Comparison of ENCODE assay signal across 9 mouse cellular contexts in the genomic region with DNA sequence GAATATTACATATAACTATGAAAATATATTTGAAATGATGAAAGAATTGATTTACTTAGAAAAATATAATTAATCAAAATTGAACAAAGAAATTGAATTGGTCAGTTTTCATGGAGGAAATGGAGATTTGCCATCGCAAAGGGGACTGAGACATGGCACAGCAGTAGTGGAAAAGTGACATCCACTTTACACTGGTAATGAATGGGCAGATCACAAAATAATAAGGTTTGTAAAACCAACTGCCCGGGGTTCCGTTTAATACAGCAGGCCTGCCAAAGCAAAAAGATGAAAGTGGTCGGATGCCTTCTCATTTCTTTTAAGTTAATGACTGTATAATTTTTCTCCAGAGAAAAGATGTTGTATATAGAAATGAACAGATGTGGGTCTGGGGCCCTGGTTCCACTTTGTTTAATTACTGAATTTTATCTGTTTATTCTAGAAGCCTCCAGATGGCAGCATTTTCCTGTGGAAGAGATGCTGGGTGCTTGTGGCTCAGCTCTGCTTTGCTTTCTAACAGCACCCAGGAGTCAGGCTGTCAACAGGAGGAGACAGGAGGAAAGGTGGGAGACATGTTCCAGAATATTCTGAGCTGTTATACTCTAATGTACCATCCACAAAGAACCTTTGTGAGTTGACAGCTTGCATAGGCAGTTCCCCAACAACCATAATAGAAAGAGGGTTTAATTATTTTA.
DNase-seq lines count a peak whose midpoint lies in the region; ATAC-seq lines count a peak whose summit lies in the region.
"Had no signal": no experiment of that assay in that cellular context is flagged by ENCODE, and none has a peak within 500 bp of the region (broad histone marks: within the 10 kb centered on the region; RNA-seq: fewer than 3 reads in every experiment).

No protein-coding gene starts in this region.

- H3K4me2 ChIP-seq in heart, embryonic 11.5 days, result no peak overlapping the region
- H3K4me2 ChIP-seq in embryonic facial prominence, embryonic 11.5 days (ENCODE audit: low read depth, low read length), result no peak overlapping the region
- no peak overlapping the region for H3K4me2 ChIP-seq in hindbrain, embryonic 16.5 days (ENCODE audit: low read length)
- H3K4me2 ChIP-seq in neural tube, embryonic 15.5 days, result no peak overlapping the region
- H3K4me2 ChIP-seq: heart, embryonic 15.5 days had no signal

- DNase-seq in heart, adult 18-20 months, result peak; percentile 18 to 59
- DNase-seq in adrenal gland, adult 2 months, result peak; percentile 22
- peak; percentile 77 for DNase-seq in embryonic facial prominence, embryonic 11.5 days (ENCODE audit: low spot score)
- peak; percentile 18 for DNase-seq in left cerebral cortex, adult 11 months (ENCODE audit: low spot score)
- DNase-seq in spleen, adult 18-20 months, result no peak

- H3K9ac ChIP-seq in heart, embryonic 11.5 days (ENCODE audit: low read depth, low read length), result no peak overlapping the region
- no peak overlapping the region for H3K9ac ChIP-seq in embryonic facial prominence, embryonic 11.5 days (replicated peaks; ENCODE audit: low read length)
- H3K9ac ChIP-seq in hindbrain, embryonic 16.5 days (ENCODE audit: low read depth, low read length), result no peak overlapping the region
- no peak overlapping the region for H3K9ac ChIP-seq in neural tube, embryonic 15.5 days (replicated peaks)
- H3K9ac ChIP-seq: heart, embryonic 15.5 days had no signal

- no peaks in the 10 kb centered on the region for H3K27me3 ChIP-seq in heart, embryonic 11.5 days (ENCODE audit: control insufficient read depth, insufficient read depth, low read length)
- no peaks in the 10 kb centered on the region for H3K27me3 ChIP-seq in embryonic facial prominence, embryonic 11.5 days (ENCODE audit: control insufficient read depth, insufficient read depth, low read length)
- no peaks in the 10 kb centered on the region for H3K27me3 ChIP-seq in hindbrain, embryonic 16.5 days (replicated peaks; ENCODE audit: control insufficient read depth, insufficient read depth, low read length)
- no peaks in the 10 kb centered on the region for H3K27me3 ChIP-seq in neural tube, embryonic 15.5 days (replicated peaks)
- H3K27me3 ChIP-seq: heart, embryonic 15.5 days had no signal

- H3K4me1 ChIP-seq in heart, embryonic 11.5 days (ENCODE audit: control insufficient read depth, insufficient read depth, low read length), result no peaks in the 10 kb centered on the region
- H3K4me1 ChIP-seq in embryonic facial prominence, embryonic 11.5 days (ENCODE audit: control insufficient read depth, insufficient read depth, low read length), result no peaks in the 10 kb centered on the region
- no peaks in the 10 kb centered on the region for H3K4me1 ChIP-seq in hindbrain, embryonic 16.5 days (ENCODE audit: control insufficient read depth, insufficient read depth, low read depth, low read length)
- H3K4me1 ChIP-seq in neural tube, embryonic 15.5 days, result no peaks in the 10 kb centered on the region
- H3K4me1 ChIP-seq: heart, embryonic 15.5 days had no signal

- H3K27ac ChIP-seq in heart, embryonic 11.5 days (ENCODE audit: low read depth, low read length), result no peak overlapping the region
- H3K27ac ChIP-seq in embryonic facial prominence, embryonic 11.5 days (replicated peaks; ENCODE audit: low read depth, low read length), result no peak overlapping the region
- no peak overlapping the region for H3K27ac ChIP-seq in hindbrain, embryonic 16.5 days (ENCODE audit: low read depth, low read length)
- no peak overlapping the region for H3K27ac ChIP-seq in neural tube, embryonic 15.5 days (replicated peaks)
- H3K27ac ChIP-seq: heart, embryonic 15.5 days had no signal

- 65% methylated on average over 4 of the region's 4 CpGs for WGBS in heart, embryonic 11.5 days (ENCODE audit: insufficient replicate concordance)
- 52% methylated on average over 4 of the region's 4 CpGs for WGBS in embryonic facial prominence, embryonic 11.5 days
- WGBS in hindbrain, embryonic 16.5 days, result 44% methylated on average over 4 of the region's 4 CpGs
- WGBS in neural tube, embryonic 15.5 days, result 39% methylated on average over 4 of the region's 4 CpGs

- H3K36me3 ChIP-seq in heart, embryonic 11.5 days (ENCODE audit: control insufficient read depth, insufficient read depth, low read length), result no peaks in the 10 kb centered on the region
- no peaks in the 10 kb centered on the region for H3K36me3 ChIP-seq in embryonic facial prominence, embryonic 11.5 days (replicated peaks; ENCODE audit: control insufficient read depth, insufficient read depth, low read depth, low read length)
- no peaks in the 10 kb centered on the region for H3K36me3 ChIP-seq in hindbrain, embryonic 16.5 days (ENCODE audit: control insufficient read depth, insufficient read depth, low read length)
- no peaks in the 10 kb centered on the region for H3K36me3 ChIP-seq in neural tube, embryonic 15.5 days
- H3K36me3 ChIP-seq: heart, embryonic 15.5 days had no signal

- no peak overlapping the region for H3K4me3 ChIP-seq in heart, embryonic 11.5 days (ENCODE audit: low read depth, low read length)
- no peak overlapping the region for H3K4me3 ChIP-seq in embryonic facial prominence, embryonic 11.5 days (ENCODE audit: low read depth, low read length)
- no peak overlapping the region for H3K4me3 ChIP-seq in hindbrain, embryonic 16.5 days (ENCODE audit: low read length)
- no peak overlapping the region for H3K4me3 ChIP-seq in neural tube, embryonic 15.5 days (replicated peaks)
- H3K4me3 ChIP-seq: heart, embryonic 15.5 days had no signal

- no peaks in the 10 kb centered on the region for H3K9me3 ChIP-seq in heart, embryonic 11.5 days (replicated peaks; ENCODE audit: control insufficient read depth, low read length)
- H3K9me3 ChIP-seq in embryonic facial prominence, embryonic 11.5 days (replicated peaks; ENCODE audit: control insufficient read depth, low read length), result no peaks in the 10 kb centered on the region
- no peaks in the 10 kb centered on the region for H3K9me3 ChIP-seq in hindbrain, embryonic 16.5 days (ENCODE audit: control insufficient read depth, low read length)
- no peaks in the 10 kb centered on the region for H3K9me3 ChIP-seq in neural tube, embryonic 15.5 days (replicated peaks)
- H3K9me3 ChIP-seq: heart, embryonic 15.5 days had no signal

- no peak for ATAC-seq in heart, embryonic 11.5 days (replicated peaks; ENCODE audit: insufficient number of reproducible peaks, low FRiP score, low TSS enrichment)
- no peak for ATAC-seq in embryonic facial prominence, embryonic 11.5 days (replicated peaks; ENCODE audit: insufficient number of reproducible peaks, low FRiP score, low TSS enrichment, low read depth)
- ATAC-seq in hindbrain, embryonic 16.5 days, result peak; percentile 76
- peak; percentile 79 for ATAC-seq in neural tube, embryonic 15.5 days (ENCODE audit: low FRiP score)

Comparison
In these comparisons a context has a peak if more than half of its experiments do, and no peak if none do; other contexts are left out.
1. DNase-seq: peak in heart, adult 18-20 months (2 of 2), adrenal gland, adult 2 months (single experiment), embryonic facial prominence, embryonic 11.5 days (single experiment) and left cerebral cortex, adult 11 months (single experiment); none in spleen, adult 18-20 months (0 of 2).
2. ATAC-seq: peak in hindbrain, embryonic 16.5 days (single experiment) and neural tube, embryonic 15.5 days (single experiment); none in heart, embryonic 11.5 days (single experiment) and embryonic facial prominence, embryonic 11.5 days (single experiment).